Mouse (Mus musculus) brown adipose tissue, adult 24 weeks (tissue): Measurements from ENCODE around the gene Trpc7. TPM values are rescaled to one million over a fixed set of nuclear protein-coding genes. Genes with fewer than 3 reads are reported as not detected.
A peak's percentile ranks its signal among the peaks of the same experiment; 100 is the strongest.

Source experiments
- H3K27ac ChIP-seq: fragments of 200-500 bp; replicated peaks from 2 replicates; pipeline ENCODE4 v1.5.1; 2012; ENCODE audit warnings: low read depth, mild to moderate bottlenecking, low read length
- H3K4me1 ChIP-seq: fragments of 200-500 bp; 2 replicates; pipeline ENCODE4 v1.6.1; 2012; ENCODE audit warnings: low read length, mixed read lengths; ENCODE audit not compliant: control insufficient read depth, insufficient read depth, insufficient read length
- H3K4me3 ChIP-seq: fragments of 200-500 bp; 2 replicates; pipeline ENCODE4 v1.5.1; 2012; ENCODE audit warnings: low read depth, mild to moderate bottlenecking, low read length, moderate library complexity; ENCODE audit not compliant: insufficient read depth
- polyA plus RNA-seq: library from polyadenylated mRNA; stranded (reverse); fragments of >200 nt; gene quantifications from 2 replicates; pipeline ENCODE4 v1.2.4, GENCODE M21; 2012; ENCODE audit not compliant: missing spikeins, insufficient read depth, insufficient read length

The Trpc7 gene
- polyA plus RNA-seq, 1 experiment, result not detected

GRCm38 (mm10) chr13:56770136-56770578, 125.6 kb downstream of the Trpc7 start:
- Histone ChIP-seq H3K4me1 (no peaks in the 10 kb centered on the region), H3K4me3 (no peak overlapping the region), H3K27ac (no peak overlapping the region)

DNA sequence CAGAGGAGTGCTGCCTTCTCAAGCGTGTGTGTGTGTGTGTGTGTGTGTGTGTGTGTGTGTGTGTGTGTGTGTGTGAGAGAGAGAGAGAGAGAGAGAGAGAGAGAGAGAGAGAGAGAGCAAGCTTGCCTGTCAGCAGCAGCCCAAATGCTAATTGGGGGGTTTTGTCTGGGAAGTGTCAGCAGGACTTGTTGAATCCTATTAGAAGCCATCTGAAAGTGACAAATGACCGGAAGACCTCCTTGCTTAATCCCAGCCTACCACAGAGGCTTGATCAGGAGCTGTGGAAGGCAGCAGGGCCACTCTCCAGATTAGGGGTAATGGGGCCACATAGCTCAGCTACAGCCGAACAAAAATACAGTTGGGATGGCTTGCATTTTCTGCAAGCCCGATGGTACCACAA, 126.4 kb downstream of the Trpc7 start:
- Histone ChIP-seq H3K27ac (no peak overlapping the region), H3K4me1 (0 out of 2 replicates have a peak, but pooled peaks cover 2% of the 10 kb centered on the region), H3K4me3 (no peak overlapping the region)

DNA sequence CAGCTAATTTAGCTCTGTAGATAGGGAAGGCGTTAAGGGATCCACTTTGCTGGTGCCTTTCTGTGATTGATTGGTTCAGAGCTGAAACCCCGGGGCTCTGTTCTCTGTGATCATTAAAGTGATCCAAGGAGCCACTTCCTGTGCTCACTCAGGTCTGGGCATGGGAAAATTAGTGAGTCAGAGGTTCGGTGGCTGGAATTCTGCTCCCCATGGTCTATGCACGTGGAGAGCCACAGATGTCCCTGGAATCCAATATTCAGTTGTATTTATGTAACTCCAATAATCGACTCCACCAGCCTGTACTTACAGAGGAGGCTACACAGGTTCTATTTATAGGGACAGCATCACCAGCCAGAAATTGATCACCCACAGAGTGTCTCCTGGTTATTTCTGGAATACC, 129.6 kb downstream of the Trpc7 start:
- Histone ChIP-seq H3K4me1 (0 out of 2 replicates have a peak, but pooled peaks cover 2% of the 10 kb centered on the region), H3K27ac (no peak overlapping the region), H3K4me3 (no peak overlapping the region)

GRCm38 (mm10) chr13:56765284-56766032, 130.3 kb downstream of the Trpc7 start:
- H3K4me3 ChIP-seq, result peak overlapping the region; percentile 37
- 0 out of 2 replicates have a peak, but pooled peaks cover 2% of the 10 kb centered on the region for H3K4me1 ChIP-seq
- no peak overlapping the region for H3K27ac ChIP-seq

- Histone ChIP-seq H3K4me1 (0 out of 2 replicates have a peak, but pooled peaks cover 2% of the 10 kb centered on the region), H3K27ac (no peak overlapping the region), H3K4me3 (no peak overlapping the region)
Measured at GRCm38 (mm10) chr13:56762446-56763229, 133.2 kb downstream of the Trpc7 start.

- Histone ChIP-seq H3K4me3 (no peak overlapping the region), H3K27ac (no peak overlapping the region), H3K4me1 (no peaks in the 10 kb centered on the region)
Measured at GRCm38 (mm10) chr13:56758492-56758891, 137.3 kb downstream of the Trpc7 start.

GRCm38 (mm10) chr13:56757201-56757600, 138.6 kb downstream of the Trpc7 start:
- H3K4me3 ChIP-seq, result no peak overlapping the region
- no peaks in the 10 kb centered on the region for H3K4me1 ChIP-seq
- no peak overlapping the region for H3K27ac ChIP-seq

DNA sequence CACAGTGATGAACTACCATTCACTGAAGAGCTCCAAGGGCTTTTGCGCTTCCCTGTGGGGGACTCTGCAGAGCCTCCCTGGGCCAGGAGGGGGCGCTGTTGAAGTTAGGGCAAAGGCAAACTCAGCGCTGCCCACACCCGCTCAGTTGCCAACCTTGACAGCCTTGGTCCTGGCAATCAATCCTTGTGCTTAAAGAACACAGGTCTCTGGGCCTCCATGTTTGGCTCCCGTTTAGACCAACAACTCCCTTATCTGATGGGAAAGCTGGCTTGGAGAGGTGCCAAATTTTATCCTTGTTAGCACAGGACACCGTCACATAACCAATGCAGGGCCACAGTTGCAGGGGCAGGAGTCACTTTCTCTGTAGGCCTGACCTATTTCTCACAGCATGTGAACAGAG, 139.9 kb downstream of the Trpc7 start:
- Histone ChIP-seq H3K27ac (no peak overlapping the region), H3K4me3 (no peak overlapping the region), H3K4me1 (no peaks in the 10 kb centered on the region)

- Histone ChIP-seq H3K27ac (no peak within 1 kb of the TSS), H3K4me1 (no peaks in the 10 kb centered on the region), H3K4me3 (peak within 1 kb of the TSS; percentile 9)
Measured at GRCm38 (mm10) chr13:56753192-56753951, 142.4 kb downstream of the Trpc7 start, which contains the start of gene Gm45623. Gene Gm45623 (minus strand): TSS chr13:56753827.

DNA sequence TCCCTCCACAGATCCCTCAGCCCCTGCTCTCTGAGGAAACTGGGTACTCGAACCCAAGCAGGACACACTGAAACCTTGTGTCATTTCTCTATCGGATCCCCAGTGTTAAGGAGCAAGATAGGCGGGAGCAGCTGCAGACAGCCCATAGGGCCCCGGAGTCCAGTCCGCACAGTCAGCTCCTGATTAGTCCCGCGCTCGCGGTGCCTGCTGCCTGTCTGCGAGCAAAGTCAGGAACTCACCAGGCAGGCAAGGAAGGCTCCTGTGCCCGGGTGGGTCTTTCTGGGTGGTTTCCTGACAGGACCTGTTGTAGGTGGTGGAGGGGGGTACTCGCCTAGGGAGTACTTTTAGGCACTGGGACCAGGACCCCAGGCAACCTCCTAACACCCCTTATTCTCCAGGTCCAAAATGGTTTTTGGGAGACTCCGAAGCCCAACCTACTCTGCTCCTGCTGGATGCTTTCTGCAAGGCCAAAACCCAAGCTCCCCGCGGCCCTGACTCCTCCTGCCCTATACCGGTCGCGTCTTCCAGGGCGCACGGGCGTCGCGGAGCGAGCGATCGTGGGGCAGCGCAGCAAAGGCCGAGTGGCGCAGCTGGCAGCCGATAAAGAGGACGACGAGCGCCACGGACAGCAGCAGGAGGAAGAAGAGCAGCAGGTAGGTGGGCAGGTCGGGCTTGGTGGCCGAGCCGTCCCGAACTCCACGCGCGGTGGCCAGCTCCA, 143.2 kb downstream of the Trpc7 start:
- no peak overlapping the region for H3K27ac ChIP-seq
- H3K4me3 ChIP-seq, result peak overlapping the region; percentile 9
- no peaks in the 10 kb centered on the region for H3K4me1 ChIP-seq

GRCm38 (mm10) chr13:56751774-56752173, 144.0 kb downstream of the Trpc7 start:
- Histone ChIP-seq H3K4me3 (no peak overlapping the region), H3K27ac (no peak overlapping the region), H3K4me1 (no peaks in the 10 kb centered on the region)

- Histone ChIP-seq H3K27ac (no peak overlapping the region), H3K4me1 (no peaks in the 10 kb centered on the region), H3K4me3 (no peak overlapping the region)
Measured at GRCm38 (mm10) chr13:56749377-56749776, 146.4 kb downstream of the Trpc7 start.

DNA sequence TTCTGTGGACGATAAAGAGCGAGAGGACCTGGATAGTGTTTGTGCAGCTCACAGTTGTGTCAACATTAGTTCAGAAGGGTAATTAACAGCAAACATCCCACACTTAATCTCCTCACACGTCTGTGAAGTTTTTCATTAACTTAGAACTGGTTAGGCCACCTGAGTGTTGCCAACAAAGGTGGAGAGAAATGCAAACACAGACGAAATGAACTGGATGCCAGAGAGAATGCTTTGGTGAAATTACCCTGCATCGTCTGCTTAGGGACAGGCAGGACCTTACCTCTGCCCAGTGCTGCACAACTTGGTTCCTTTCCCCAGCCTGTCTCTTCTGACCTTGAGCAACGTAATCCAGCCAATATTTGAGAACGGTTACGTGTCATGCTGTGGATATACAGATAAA, 148.2 kb downstream of the Trpc7 start:
- H3K27ac ChIP-seq, result no peak overlapping the region
- H3K4me3 ChIP-seq, result no peak overlapping the region
- no peaks in the 10 kb centered on the region for H3K4me1 ChIP-seq

DNA sequence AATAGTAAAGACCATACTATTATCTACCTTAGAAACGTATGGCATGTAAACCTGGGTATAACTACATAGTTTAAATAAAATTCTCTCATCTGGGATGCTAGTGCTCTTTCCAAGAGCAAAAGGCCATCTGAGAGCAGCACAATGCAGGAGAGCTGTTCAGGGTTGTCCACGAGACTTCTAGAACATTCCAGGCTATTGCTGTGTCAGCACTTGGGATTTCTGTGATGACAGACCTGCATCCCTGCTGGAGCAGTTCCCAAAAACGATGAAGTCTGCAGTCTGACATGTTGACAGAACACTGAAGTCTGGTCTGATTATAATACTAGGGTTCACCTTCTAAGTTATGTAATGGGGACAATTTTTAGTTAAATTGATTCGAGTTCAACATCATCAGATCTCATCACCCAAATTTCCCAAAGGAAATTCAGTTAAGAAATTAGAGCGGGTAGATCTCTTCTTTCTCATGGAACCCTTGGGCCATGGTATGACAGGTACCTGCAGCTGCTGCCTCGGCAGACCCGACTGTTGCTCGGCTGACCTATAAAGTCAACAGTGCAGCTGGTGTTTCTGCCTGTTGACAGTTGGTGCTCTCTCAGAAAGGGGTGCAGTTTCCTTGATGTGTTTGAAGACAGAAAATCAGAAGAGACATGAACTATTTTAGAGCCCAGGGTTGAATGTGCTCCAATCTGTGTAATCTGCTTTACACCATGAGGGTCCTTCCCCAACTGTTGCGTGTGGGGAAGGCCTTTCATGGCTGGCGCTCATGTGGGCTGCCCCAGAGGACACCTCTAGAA, 148.9 kb downstream of the Trpc7 start:
- H3K27ac ChIP-seq, result no peak overlapping the region

More for the DNA sequence above, 148.9 kb downstream of the Trpc7 start:
- H3K4me3 ChIP-seq, result no peak overlapping the region
- no peaks in the 10 kb centered on the region for H3K4me1 ChIP-seq
